Mouse (Mus musculus): ENCODE measurements at regions not wholly inside any gene's neighbourhood (a gene's known extent, or its start where the extent isn't known, plus 50 kb on each side); places are given as distances from the start of the nearest gene placed in this dataset.

GRCm38 (mm10) chr12:12625788-12626187 is 315.9 kb downstream of the Mycn start:
- no peak for DNase-seq (ENCODE audit: low spot score in 2 of 2)

GRCm38 (mm10) chr12:12622712-12623292 is 318.9 kb downstream of the Mycn start:
- peak; percentile 3 to 7 for DNase-seq (ENCODE audit: low spot score in 2 of 2)

- DNase-seq (ENCODE audit: low spot score in 2 of 2), result no peak
Measured at GRCm38 (mm10) chr12:12621506-12621905, 320.2 kb downstream of the Mycn start.

- no peak for DNase-seq (ENCODE audit: low spot score in 2 of 2)
Measured at GRCm38 (mm10) chr12:12620316-12620715, 321.4 kb downstream of the Mycn start.

GRCm38 (mm10) chr12:12619431-12619830 is 322.3 kb downstream of the Mycn start:
- DNase-seq (ENCODE audit: low spot score in 2 of 2), result no peak

GRCm38 (mm10) chr12:12612520-12612919 is 329.2 kb downstream of the Mycn start:
- DNase-seq (ENCODE audit: low spot score in 2 of 2), result no peak

- DNase-seq (ENCODE audit: low spot score in 2 of 2), result no peak
Measured at GRCm38 (mm10) chr12:12610861-12611260, 330.9 kb downstream of the Mycn start.

- DNase-seq (ENCODE audit: low spot score in 2 of 2), result no peak
Measured at GRCm38 (mm10) chr12:12607995-12608394, 333.7 kb downstream of the Mycn start.

GRCm38 (mm10) chr12:12606911-12607310 is 334.8 kb downstream of the Mycn start:
- DNase-seq (ENCODE audit: low spot score in 2 of 2), result no peak

GRCm38 (mm10) chr12:12605495-12605894 is 336.2 kb downstream of the Mycn start:
- DNase-seq (ENCODE audit: low spot score in 2 of 2), result no peak

GRCm38 (mm10) chr12:12601362-12601761 is 339.4 kb downstream of the Fam49a start:
- DNase-seq (ENCODE audit: low spot score in 2 of 2), result no peak

- no peak for DNase-seq (ENCODE audit: low spot score in 2 of 2)
Measured at GRCm38 (mm10) chr12:12595399-12595798, 333.5 kb downstream of the Fam49a start.

- DNase-seq (ENCODE audit: low spot score in 2 of 2), result no peak
Measured at GRCm38 (mm10) chr12:12594567-12594966, 332.6 kb downstream of the Fam49a start.

- no peak for DNase-seq (ENCODE audit: low spot score in 2 of 2)
Measured at GRCm38 (mm10) chr12:12593343-12593742, 331.4 kb downstream of the Fam49a start.

GRCm38 (mm10) chr12:12590753-12591291 is 328.9 kb downstream of the Fam49a start:
- no peak for DNase-seq (ENCODE audit: low spot score in 2 of 2)

GRCm38 (mm10) chr12:12588771-12589370 is 326.9 kb downstream of the Fam49a start:
- DNase-seq (ENCODE audit: low spot score in 2 of 2), result no peak

GRCm38 (mm10) chr12:12586436-12586835 is 324.5 kb downstream of the Fam49a start:
- DNase-seq (ENCODE audit: low spot score in 2 of 2), result no peak

- DNase-seq (ENCODE audit: low spot score in 2 of 2), result no peak
Measured at GRCm38 (mm10) chr12:12581271-12582186, 319.6 kb downstream of the Fam49a start.

GRCm38 (mm10) chr12:12580763-12581178 is 318.8 kb downstream of the Fam49a start:
- DNase-seq (ENCODE audit: low spot score in 2 of 2), result peak; percentile 82 to 91

- DNase-seq (ENCODE audit: low spot score in 2 of 2), result no peak
Measured at GRCm38 (mm10) chr12:12578278-12578677, 316.3 kb downstream of the Fam49a start.

- DNase-seq (ENCODE audit: low spot score in 2 of 2), result peak; percentile 57 to 61
Measured at GRCm38 (mm10) chr12:12570563-12571251, 308.8 kb downstream of the Fam49a start.

- DNase-seq (ENCODE audit: low spot score in 2 of 2), result no peak
Measured at GRCm38 (mm10) chr12:12567734-12568104, 305.8 kb downstream of the Fam49a start.
